Mouse (Mus musculus) right cerebral cortex, postnatal 14 days (tissue): Measurements from ENCODE around the gene Prl8a9.

Experiments used
- DNase-seq: peaks from one replicate; pipeline ENCODE4 v3.0.0; 2022

The Prl8a9 gene

GRCm38 (mm10) chr13:27564506-27564905 is at the start of gene Prl8a9:
Gene Prl8a9 (minus strand): TSS chr13:27564606.
- no peak for DNase-seq

- no peak for DNase-seq
Observed at GRCm38 (mm10) chr13:27610482-27610881, 46.1 kb upstream of the Prl8a9 start, which contains the start of gene Prl7b1. Gene Prl7b1 (minus strand): TSS chr13:27610582.

- no peak for DNase-seq
Observed at GRCm38 (mm10) chr13:27582071-27582470, 17.7 kb upstream of the Prl8a9 start, which contains the start of gene Prl8a1. Gene Prl8a1 (minus strand): TSS chr13:27582171.

- DNase-seq, result no peak
Observed at GRCm38 (mm10) chr13:27553336-27553735, 11.1 kb downstream of the Prl8a9 start.

- no peak for DNase-seq
Observed at GRCm38 (mm10) chr13:27523156-27523555, 41.2 kb downstream of the Prl8a9 start.

- no peak for DNase-seq
Observed at GRCm38 (mm10) chr13:27513117-27513516, 51.3 kb downstream of the Prl8a9 start, which contains the start of gene Prl8a8. Gene Prl8a8 (minus strand): TSS chr13:27513217.
